ENCODE assay signal across 12 mouse cellular contexts in the genomic region with DNA sequence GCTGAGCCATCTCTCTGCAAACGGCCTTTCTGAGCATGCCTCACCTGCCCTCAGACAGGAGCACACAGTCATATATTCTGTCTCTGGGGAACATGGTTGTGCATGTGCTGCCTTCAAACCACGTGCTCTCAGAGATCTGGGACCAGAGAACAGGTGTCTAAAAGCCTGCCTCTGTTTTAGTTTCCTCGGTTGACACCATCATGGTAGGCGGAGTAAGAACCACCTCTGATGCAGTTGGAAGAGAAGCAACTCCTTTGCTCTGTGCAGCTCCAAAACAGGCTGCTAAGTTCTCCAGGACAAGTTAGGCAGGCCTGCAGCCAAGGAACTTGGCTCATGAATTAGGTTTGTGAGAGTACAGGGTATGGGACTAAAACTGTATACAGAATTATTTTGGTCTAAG.
DNase-seq lines count a peak whose midpoint lies in the region; ATAC-seq lines count a peak whose summit lies in the region.
"Had no signal": no experiment of that assay in that cellular context is flagged by ENCODE, and none has a peak within 500 bp of the region (broad histone marks: within the 10 kb centered on the region; RNA-seq: fewer than 3 reads in every experiment).

No protein-coding gene starts in this region.

- ATAC-seq in stomach, embryonic 16.5 days (ENCODE audit: insufficient read depth, low FRiP score) = no peak
- no peak for ATAC-seq in forebrain, embryonic 13.5 days

- no peak overlapping the region for H3K9ac ChIP-seq in stomach, embryonic 16.5 days (ENCODE audit: low read length)
- H3K9ac ChIP-seq in forebrain, embryonic 13.5 days = no peak overlapping the region
- H3K9ac ChIP-seq: embryonic facial prominence, embryonic 15.5 days; hindbrain, embryonic 15.5 days; liver, embryonic 13.5 days had no signal

- intact Hi-C loops in left cerebral cortex, postnatal 4 days (cut with DNase I) = no loop called here
- intact Hi-C loops in heart, postnatal 36 days (cut with DNase I) = no loop called here

- H3K4me2 ChIP-seq in stomach, embryonic 16.5 days (ENCODE audit: low read depth, low read length) = no peak overlapping the region
- no peak overlapping the region for H3K4me2 ChIP-seq in forebrain, embryonic 13.5 days
- H3K4me2 ChIP-seq: embryonic facial prominence, embryonic 15.5 days; hindbrain, embryonic 15.5 days; liver, embryonic 13.5 days had no signal

- H3K9me3 ChIP-seq in stomach, embryonic 16.5 days (replicated peaks; ENCODE audit: control insufficient read depth, low read length) = no peaks in the 10 kb centered on the region
- no peaks in the 10 kb centered on the region for H3K9me3 ChIP-seq in forebrain, embryonic 13.5 days (replicated peaks)
- H3K9me3 ChIP-seq: embryonic facial prominence, embryonic 15.5 days; hindbrain, embryonic 15.5 days; liver, embryonic 13.5 days had no signal

- H3K4me3 ChIP-seq in stomach, embryonic 16.5 days (replicated peaks; ENCODE audit: low read length) = no peak overlapping the region
- no peak overlapping the region for H3K4me3 ChIP-seq in forebrain, embryonic 13.5 days
- H3K4me3 ChIP-seq: embryonic facial prominence, embryonic 15.5 days; hindbrain, embryonic 15.5 days; left cerebral cortex, adult 2 months; liver, embryonic 13.5 days had no signal

- no peaks in the 10 kb centered on the region for H3K36me3 ChIP-seq in stomach, embryonic 16.5 days (ENCODE audit: control insufficient read depth, insufficient read depth, low read length)
- no peaks in the 10 kb centered on the region for H3K36me3 ChIP-seq in forebrain, embryonic 13.5 days (ENCODE audit: poor library complexity, severe bottlenecking)
- H3K36me3 ChIP-seq: embryonic facial prominence, embryonic 15.5 days; hindbrain, embryonic 15.5 days; liver, embryonic 13.5 days had no signal

- peaks cover 12% of the 10 kb centered on the region for H3K4me1 ChIP-seq in stomach, embryonic 16.5 days (ENCODE audit: control insufficient read depth, insufficient read depth, low read length)
- H3K4me1 ChIP-seq in forebrain, embryonic 13.5 days = peaks cover 10% of the 10 kb centered on the region
- H3K4me1 ChIP-seq: embryonic facial prominence, embryonic 15.5 days; hindbrain, embryonic 15.5 days had no signal

- DNase-seq in left cerebral cortex, adult 11 months (ENCODE audit: low spot score) = peak; percentile 39
- DNase-seq in left cerebral cortex, postnatal 4 days = no peak
- peak; percentile 42 to 70 for DNase-seq in frontal cortex, postnatal 36 days (ENCODE audit: low spot score in 2 of 2)
- peak; percentile 22 to 32 for DNase-seq in heart, postnatal 36 days
- DNase-seq in c-Kit-positive CD71-positive TER-119-positive erythroid progenitor cells, embryonic 14.5 days (ENCODE audit: low spot score) = no peak
- DNase-seq: cerebellum, postnatal 10 days; liver, embryonic 13.5 days had no signal

- peak overlapping the region; percentile 3; the same call in 1 of the 2 replicates for H3K27ac ChIP-seq in stomach, embryonic 16.5 days (ENCODE audit: low read length)
- no peak overlapping the region for H3K27ac ChIP-seq in forebrain, embryonic 13.5 days
- H3K27ac ChIP-seq: embryonic facial prominence, embryonic 15.5 days; hindbrain, embryonic 15.5 days; liver, embryonic 13.5 days had no signal

- WGBS in stomach, embryonic 16.5 days = 79% methylated on average over 4 of the region's 4 CpGs
- WGBS in forebrain, embryonic 13.5 days = 95% methylated on average over 4 of the region's 4 CpGs

- no peaks in the 10 kb centered on the region for H3K27me3 ChIP-seq in stomach, embryonic 16.5 days (ENCODE audit: control insufficient read depth, insufficient read depth, low read length)
- no peaks in the 10 kb centered on the region for H3K27me3 ChIP-seq in forebrain, embryonic 13.5 days
- H3K27me3 ChIP-seq: embryonic facial prominence, embryonic 15.5 days; hindbrain, embryonic 15.5 days; liver, embryonic 13.5 days had no signal

Comparison
In these comparisons a context has a peak if more than half of its experiments do, and no peak if none do; other contexts are left out.
1. DNase-seq: peak in left cerebral cortex, adult 11 months (single experiment), frontal cortex, postnatal 36 days (2 of 2) and heart, postnatal 36 days (2 of 2); none in left cerebral cortex, postnatal 4 days (single experiment) and c-Kit-positive CD71-positive TER-119-positive erythroid progenitor cells, embryonic 14.5 days (single experiment).